Mouse (Mus musculus): ENCODE results near the gene Plcg1.
A peak's percentile ranks its signal among the peaks of the same experiment; 100 is the strongest.

Plcg1 gene

DNA sequence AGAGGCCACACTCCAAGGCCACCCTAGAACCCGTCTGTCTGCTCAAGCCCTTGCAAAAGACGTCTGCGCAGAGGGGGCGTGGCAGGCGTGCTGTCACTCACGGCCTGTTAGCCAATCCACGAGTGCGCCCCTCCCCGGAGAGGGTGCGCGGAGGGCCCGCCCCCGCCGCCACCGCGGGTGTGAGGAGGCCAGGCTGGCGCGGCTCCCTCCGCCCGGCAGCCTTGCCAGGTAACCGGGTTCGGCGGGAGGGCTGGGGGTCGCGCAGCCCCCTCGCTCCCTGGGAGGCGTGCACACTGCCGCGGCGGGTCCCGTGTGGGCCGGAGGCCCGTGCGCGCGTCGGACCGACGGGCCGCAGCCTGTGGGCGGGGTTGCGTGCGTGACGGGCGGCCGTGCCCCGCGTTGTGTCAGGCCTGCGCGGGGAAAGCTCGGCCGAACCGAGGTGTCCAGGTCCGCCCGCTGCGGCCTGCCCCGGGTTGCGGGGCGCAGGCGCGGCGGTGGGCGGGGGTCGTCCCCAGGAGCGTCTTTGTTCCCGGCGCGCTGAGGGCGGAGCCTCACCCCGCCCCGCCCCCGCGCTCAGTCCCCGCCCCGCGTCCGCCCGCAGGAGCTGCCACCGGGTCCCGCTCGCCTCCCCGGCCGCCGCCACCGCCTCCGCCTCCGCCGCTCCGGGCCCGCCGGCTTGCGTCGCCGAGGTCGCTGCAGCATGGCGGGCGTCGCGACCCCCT lies at the start of gene Plcg1:
Gene Plcg1, plus strand, starts transcription at position 184 of the 722 bp plus-strand sequence.
- peak; percentile 97 for DNase-seq

DNA sequence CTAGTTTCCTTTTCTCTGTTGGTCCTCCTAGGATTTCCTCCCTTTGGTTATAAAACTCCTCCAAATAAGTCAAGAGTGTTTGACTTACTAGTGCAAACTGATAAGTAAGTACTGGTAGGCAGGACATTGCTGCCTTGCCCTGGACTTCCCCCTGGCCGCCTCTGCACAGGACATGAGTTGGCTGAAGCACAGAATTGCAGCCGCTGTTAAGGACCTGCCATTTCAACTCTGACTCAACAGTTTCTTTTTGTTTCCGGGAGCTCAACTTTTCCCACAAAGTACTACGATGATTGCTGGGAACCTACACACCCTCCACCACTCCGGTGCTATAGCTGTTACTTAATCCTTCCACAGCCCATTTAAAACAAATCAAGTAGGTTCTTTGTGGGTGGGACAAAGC lies 30.8 kb upstream of the Plcg1 start:
- no peak for DNase-seq

DNA sequence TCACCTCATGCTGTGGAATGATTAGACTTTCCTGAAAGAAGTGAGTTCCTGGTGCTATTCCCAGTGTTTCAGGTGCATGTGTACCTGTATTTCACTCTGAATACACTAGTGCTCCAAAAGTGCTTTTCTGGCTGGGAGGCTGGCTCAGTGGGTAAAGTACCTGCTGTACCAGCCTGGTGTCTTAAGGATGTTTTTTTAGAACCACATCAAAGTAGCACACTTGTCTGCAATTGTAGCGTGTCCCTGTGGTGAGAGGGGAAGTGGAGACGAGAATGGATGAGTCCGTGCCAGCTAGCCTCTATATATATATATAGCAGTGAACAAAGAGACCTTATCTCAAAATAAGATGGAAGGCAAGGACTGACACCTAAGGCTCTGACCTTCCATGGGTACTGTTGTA lies 29.5 kb upstream of the Plcg1 start:
- no peak for DNase-seq

DNA sequence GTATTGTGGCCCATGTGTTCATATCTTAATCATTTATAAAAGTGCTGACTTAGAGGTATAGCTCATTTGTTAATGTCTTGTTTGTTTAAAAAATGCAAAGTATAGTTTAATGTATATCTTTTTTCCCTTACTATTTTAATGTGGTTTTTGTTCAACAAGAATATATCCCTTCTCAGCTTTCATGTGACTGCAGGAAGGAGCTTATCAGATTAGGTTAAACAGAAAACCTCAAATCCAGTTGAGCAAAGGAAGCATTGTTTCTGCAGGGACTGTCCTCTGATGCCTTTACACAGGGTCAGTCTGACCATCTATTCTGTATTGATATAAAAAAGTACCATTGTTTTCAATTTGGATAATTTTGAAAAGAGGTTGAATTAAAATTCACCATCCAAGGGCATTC lies 28.3 kb upstream of the Plcg1 start:
- DNase-seq: no peak

DNA sequence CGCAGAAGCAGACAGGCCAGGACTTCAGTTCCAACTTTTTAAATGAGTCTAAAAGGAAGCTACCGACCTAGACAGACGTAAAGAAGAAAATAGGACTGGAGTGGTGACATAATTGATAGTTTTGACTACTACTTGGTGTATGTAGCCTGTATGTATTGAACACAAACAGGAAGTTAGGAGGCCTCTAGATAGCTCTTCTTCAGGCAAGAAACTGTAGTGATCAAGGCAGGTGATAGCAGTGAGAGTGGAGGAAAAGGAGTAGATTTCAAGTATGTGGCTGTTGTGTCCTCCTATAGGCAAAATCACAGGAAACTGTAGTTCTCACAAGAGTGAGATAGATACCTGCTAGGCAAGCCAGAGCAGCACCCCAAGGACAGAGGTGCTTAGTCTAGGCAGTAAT lies 23.4 kb upstream of the Plcg1 start:
- DNase-seq: no peak

DNA sequence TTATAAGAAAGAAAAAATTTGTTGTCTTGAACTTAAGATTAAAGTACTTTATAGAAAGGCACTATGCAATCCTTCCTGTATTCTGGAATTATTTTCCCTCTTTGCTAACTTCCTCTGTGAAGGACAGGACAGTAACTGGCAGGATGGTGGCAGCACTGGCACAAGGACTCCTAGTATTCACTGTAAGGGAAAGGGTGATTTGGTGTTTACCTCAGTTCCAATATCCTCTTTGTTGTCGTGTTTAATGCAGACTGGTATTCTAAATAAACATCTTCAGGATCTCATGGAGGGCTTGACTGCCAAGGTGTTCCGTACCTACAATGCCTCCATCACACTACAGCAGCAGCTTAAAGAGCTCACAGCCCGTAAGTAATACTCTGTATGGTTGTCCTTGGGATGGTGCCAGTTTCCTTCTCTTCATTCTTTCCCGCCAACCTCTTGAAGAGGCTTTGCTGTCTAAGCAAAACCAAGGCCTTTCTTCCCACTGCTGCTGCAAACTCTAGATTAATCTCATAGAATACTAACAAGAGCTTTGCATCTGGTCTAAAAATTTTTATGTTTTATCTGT lies 15.6 kb upstream of the Plcg1 start:
- DNase-seq: no peak

DNA sequence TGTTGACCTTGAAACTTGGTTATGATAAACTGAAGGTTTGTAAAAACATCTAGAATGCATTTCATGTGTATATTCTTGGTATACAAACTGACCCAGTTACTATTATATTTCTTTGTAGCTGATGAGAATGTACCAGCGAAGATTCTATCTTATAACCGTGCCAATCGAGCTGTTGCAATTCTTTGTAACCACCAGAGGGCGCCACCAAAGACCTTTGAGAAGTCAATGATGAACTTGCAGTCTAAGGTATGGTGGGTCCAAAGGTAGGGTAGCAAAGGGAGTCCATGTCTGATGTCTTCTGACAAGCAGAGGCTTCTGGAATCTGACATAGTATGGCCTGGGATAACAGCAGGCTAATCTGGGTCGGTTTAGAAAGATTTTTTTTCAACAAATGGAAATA lies 13.8 kb upstream of the Plcg1 start:
- DNase-seq: peak; percentile 61

DNA sequence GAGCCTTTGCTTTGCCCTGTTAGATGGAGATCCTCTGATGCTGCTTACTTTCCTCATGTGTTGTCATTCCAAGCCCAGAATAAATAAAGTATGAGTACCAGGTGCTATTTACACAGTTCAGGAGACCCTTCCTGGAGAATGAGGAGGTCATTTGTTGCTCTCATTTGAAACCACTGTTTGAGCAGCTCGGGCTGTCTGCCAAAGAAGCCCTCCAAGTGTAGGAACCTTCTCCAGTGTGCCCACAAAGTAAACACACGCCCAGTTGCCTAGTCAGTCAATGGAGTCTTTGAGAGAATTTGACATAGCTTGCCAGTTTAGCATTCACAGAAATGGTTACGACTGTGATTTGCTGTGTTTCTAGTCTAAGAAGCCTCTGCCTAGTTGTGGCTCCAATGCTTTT lies 12.3 kb upstream of the Plcg1 start:
- no peak for DNase-seq

DNA sequence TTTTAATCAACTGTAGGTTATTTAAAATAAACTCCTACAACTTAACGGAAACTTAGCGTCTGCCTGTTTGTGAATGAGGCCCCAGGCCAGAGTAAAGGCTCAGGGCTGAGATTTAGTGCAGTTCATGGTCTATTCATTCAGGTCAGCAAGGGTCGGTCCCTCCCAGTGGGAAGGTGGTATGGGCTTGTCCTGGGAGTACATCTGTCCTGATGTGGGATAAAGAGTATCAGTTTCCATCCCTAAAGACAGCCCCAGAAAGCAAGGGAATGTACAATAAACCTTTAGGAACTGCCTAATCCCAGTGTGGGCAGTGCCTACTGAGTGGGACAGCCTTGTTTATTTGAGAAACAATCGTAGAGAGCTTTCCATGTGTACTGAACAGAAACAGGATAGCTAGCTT lies 8.4 kb upstream of the Plcg1 start:
- no peak for DNase-seq

DNA sequence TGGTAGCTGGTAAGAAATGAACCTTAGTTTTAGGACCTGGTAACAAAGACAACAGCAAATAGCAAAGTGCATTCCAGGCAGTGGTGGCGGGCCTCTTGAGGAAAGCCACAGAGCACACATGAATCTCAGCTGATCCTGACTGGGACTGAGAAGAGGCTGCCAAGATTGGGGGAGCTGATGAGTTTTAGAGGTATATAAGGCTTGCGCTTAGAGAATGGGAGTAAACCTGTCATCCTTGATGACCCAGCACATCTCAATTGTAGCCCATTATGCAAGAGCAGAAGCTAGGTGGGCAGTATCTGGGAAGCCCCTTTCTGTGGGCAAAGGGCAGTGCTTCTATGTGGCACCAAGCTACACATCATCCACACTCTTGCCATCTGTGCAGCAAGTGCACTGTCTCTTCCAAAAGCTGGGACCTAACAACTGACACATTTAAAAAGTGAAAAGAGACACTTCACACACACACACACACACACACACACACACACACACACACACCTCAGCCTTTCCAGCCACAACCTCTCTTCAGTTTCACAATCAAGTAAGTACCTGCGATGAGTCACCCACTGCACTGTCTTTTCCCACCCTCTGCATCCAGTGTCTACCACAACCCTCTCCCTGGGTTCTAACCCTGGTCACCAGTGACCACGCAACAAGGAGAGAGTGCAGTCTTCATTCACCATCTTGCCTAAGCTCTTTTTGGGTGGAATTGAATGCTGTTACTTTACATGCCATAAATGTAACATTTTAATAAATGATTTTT lies 7.3 kb upstream of the Plcg1 start:
- no peak for DNase-seq

DNA sequence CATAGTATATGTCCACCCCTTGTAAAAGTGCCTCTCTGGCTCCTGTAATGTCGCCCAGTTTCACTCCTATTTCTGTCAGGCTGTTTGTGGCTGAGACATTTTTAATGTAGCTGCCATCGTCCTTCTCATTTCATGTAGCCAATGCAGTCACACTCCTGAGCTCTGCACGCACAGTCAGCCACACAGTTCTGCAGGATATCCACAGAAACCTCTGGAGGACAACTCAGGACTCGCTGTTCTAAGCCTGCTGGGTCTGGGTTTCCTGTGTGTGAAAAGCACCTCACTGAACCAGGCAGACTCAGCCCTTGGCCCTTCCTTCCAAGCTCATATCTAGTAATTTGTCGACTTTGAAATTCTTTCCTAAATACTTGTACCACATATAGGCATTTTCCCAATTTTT lies 6.6 kb upstream of the Plcg1 start:
- DNase-seq: no peak

DNA sequence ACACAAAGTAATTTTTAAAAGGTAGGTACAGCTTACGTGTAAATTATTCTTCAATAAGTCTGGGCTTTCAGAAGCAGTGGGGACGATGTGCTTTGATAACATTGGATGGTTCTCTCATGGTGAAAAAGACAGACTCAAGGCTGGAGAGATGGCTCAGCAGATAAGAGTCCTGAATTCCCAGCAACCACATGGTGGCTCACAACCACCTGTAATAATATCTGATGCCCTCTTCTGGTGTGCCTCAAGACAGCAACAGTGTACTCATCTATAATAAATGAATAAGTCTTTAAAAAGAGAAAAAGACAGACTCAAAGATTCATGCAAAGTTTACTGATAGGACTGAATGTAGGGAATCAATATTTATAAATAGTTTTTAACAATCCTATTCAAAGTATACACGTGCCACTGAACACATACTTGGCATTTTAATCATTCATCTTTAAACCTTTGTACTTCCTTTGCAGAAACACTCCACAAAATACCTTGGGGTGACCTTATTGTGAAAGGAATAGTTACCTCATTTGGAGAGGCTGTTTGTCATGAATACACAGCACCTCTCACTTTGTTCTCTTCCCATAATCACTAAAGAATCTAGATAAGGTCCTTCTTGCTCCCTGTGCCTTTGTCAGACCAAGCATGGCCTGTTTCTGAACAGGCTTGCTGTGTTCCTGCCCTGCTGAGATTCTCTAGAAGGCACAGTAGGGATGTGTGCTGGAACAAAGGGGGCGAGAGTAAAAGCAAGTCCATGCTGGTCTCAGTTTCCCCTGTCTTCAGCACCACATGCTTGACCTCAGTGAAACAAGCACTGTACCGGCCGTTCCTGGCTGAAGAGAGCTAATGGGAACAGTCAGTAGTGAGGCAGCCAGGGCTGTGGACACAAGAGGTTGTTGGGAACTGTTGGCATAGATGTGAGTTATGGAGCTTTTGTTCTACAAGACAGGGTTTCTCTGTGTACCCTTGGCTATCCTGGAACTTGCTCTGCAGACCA lies 4.9 kb upstream of the Plcg1 start:
- DNase-seq: no peak

DNA sequence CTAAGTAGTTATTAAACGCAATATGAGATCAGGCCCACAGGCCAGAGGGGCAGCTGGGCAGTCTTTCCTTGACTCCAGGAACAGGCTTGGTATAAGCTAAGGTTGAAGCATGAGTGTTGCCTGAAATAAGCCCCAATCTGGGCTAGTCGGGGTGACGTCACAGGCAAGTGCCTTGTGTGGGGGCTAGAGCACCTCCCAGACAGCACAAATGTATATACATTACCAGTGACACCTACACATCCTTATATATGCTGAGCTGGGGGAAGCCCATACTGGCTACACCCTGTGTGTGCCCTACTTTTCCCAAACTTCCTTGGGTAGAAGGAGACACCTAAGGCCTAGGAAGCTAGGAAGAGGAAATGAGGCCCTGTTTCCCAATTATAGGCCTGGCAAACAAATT lies 2.1 kb upstream of the Plcg1 start:
- DNase-seq: no peak

DNA sequence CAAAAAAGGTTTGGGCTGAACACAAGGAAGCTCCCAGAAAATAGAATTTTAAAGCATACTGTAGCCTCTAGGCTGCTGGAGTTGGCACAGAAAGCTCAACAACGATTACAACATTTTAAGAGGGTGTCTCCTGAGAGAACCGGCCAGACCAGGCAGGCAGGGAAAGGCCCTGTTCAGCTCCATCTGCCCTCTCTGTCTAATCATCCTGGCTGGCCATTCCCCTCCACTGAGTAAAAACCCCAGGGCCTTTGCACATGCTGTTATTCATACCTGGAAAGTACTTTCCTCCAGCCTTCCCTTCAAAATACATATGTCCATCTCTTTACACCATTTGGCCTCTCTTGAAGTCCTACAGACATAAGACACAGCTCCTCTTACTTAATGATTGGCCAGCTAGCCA lies 1.7 kb upstream of the Plcg1 start:
- no peak for DNase-seq

DNA sequence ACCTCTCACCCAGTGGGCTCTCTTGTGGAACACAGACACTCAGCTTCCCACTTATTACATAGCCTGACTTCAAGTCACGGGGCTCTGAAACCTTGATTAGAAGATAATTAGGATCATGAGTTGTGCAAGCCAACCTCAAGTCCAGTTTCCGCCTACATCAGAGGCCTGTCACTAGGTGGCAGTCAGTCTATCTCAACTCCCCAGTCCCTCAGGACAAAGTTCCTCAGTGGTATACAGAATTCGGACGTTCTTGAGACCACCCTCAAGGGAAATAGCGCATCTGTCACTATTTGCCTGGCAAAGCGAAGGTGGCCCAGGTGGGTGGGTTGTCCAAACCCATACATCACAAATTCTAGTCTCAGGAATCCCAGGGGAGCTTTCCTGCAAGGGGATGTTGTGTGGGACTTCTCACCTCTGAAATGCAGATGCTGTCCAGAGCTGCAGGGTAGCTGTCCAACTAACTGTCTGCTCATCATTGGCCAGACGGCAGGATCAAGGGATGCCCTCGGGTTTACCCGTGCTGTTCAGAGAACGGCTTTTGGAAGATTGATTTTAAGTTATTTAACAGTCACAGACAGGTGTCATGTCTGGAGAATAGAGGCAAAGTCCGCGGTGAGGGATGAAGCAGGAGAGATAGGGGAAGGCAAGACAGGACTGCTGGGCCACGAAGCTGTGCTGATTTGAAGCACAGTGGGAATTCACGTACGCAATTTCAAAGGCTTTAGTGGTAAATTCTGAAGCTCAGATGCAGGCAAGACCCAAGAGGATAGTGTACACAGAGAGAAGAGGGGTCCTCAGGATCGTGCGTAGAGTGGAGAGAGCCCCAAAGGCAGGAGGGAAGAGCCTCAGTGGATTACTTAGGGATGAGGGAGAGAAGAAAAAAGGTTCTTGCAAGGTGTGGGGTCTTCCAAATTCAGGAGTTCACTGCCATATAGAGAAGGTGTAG lies 976 bp upstream of the Plcg1 start:
- DNase-seq: peak; percentile 36

DNA sequence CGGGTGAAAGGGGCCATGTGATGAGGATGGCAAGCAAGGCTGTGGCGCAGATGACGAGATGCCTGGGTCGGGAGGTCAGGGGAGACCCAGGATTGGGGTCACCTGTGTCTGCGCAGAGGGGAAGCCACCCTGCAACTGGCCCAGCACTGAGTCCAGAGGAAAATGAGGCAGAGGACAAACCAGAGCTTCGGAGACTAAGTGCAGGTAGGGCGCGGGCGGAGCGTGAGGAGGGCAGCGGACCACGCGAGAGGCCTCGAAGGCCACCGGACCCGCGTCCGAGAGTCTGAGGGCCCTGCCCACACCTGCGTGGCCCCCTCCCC lies 343 bp upstream of the Plcg1 start:
- DNase-seq: no peak

DNA sequence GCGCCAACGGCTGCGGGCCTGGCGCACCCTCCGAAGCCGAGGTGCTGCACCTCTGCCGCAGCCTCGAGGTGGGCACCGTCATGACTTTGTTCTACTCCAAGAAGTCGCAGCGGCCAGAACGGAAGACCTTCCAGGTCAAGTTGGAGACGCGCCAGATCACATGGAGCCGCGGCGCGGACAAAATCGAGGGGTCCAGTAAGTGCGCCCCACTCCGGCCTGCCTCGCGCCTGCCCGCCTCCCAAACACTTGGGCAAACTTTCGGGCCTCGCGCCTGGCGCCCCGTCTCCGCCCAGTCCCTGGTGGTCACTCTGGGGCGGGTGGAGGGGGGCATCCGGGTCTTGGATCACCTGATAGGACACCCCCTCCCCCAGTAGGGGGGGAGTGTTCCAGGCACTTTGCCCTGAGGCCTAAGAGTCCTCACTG lies 750 bp downstream of the Plcg1 start:
- DNase-seq: peak; percentile 75

DNA sequence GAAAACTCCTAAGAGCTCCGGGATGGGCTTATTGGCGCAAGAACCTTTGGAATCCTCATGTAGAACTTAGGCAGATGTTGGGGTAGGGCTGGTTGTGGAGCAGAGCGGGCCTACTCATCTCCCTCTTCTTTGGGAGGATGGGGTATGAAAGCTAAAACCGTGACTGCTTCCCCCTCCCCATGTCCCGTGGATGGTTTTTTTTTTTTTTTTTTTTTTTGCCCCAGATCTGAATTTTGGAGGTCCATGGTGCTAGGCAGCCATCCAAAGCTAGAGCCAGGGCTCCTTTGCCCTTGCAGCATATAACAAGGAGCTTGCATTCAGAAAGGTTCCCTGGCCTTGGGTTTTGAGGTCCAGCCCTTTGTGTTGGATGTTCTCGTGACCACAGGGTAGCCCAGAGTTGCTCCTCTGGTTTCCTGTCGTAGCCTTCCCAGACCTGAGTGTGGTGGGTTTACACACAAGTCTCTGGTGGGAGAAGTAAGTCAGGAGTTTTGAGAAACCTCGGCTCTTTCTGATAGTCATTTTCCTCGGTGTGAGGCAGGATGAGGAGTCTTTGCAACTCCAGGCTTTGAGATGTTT lies 1.4 kb downstream of the Plcg1 start:
- DNase-seq: no peak

DNA sequence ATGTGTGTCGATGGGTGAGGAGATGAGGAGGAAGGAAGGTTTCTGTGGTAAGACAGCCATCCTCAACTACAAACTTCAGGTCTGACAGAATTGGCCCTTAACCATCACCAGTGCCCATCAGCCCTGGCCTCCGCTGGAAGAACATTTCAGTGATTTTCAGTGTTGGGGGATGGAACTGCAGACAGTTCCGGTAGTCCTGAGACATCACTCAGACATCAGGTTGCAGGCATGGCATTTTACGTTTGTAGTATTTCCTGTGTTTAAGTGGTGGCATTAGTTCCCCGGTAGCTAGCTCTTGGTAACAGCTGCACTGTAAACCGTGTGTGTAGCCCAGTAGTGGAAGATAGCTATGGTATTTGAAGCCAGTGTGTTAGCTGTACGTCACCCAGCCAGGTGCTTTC lies 2.0 kb downstream of the Plcg1 start:
- DNase-seq: no peak

DNA sequence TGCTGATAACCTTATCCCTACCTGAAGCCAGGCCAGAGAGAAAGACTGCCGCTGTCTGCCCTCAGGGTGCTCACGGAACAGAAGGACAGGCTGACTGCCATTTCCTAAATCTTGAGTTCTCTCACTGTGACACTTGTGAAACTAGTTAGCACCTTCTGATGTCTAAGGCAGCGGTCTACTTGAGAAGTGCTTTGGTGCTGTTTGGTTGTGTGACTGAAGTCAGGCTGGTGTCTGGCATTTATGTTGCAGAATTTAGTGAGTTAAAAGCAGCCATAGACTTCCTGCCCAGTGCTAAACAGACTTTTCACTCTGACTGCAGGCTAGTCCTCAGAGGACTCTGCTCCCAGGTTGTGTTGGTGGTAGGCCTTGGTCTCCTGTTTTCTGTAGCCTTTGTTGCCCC lies 3.2 kb downstream of the Plcg1 start:
- DNase-seq: no peak

DNA sequence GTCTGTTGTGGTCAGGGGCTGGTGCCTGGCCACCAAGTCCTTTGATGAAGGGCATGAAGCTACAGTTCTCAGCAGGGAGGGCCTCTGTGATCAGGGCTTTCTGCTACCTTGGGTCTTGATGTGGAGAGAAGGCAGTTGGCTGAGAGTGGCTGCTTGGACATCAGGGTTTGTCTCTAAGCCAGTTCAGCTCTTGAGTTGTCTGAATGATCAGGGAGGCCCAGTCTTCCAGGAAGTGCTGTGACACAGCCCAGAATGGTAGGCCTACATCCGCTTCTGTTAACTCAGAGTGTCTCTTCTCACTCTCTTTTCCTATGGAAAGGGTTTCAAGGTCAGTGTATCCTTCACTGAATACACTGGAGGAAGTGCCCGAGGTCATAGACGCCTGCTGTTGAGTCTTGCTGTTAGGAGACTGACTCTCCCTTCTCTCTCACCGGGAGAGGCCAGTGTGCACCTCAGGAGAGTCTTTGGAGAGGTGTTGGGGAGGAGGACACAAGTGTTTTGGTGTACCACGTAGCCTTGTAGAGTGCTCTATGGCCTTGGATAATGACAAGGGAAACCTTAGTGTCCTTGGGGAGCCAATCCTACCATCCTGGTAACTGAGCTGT lies 4.7 kb downstream of the Plcg1 start:
- DNase-seq: no peak

Data from embryo, embryonic 11 days (tissue).